Mouse (Mus musculus) heart, adult 2 months (tissue): ENCODE measurements around the gene Myl3. TPM values are rescaled to one million over a fixed set of nuclear protein-coding genes. Genes with fewer than 3 reads are reported as not detected.
A peak's percentile ranks its signal among the peaks of the same experiment; 100 is the strongest.

Source experiments
- DNase-seq, 2 experiments: peaks; one replicate each; pipeline ENCODE4 v3.0.0; 2021
- H3K27ac ChIP-seq: fragments of 200-600 bp; 2 replicates; pipeline ENCODE4 v1.8.1; 2022
- H3K27me3 ChIP-seq: fragments of 200-500 bp; 2 replicates; pipeline ENCODE4 v1.6.1; 2012; ENCODE audit warnings: mild to moderate bottlenecking, low read length, inconsistent platforms, mixed read lengths; ENCODE audit not compliant: control insufficient read depth, insufficient read depth
- H3K36me3 ChIP-seq: fragments of 200-500 bp; 2 replicates; pipeline ENCODE4 v1.6.1; 2012; ENCODE audit warnings: low read length, inconsistent platforms; ENCODE audit not compliant: control insufficient read depth, insufficient read depth
- H3K4me1 ChIP-seq: fragments of 200-500 bp; 2 replicates; pipeline ENCODE4 v1.6.1; 2011; ENCODE audit warnings: low read length; ENCODE audit not compliant: control insufficient read depth, insufficient read depth
- H3K4me3 ChIP-seq: fragments of 200-600 bp; 2 replicates; pipeline ENCODE4 v1.8.1; 2022
- H3K79me2 ChIP-seq: fragments of 200-500 bp; replicated peaks from 2 replicates; pipeline ENCODE4 v1.6.1; 2012; ENCODE audit warnings: mild to moderate bottlenecking, inconsistent platforms, low read length, moderate library complexity, mixed read lengths; ENCODE audit not compliant: control insufficient read depth, insufficient read depth
- H3K9ac ChIP-seq: fragments of 200-500 bp; 2 replicates; pipeline ENCODE4 v1.6.1; 2012; ENCODE audit warnings: low read depth, mild to moderate bottlenecking, control low read depth, inconsistent platforms, low read length, mixed read lengths
- CTCF ChIP-seq: fragments of 200-600 bp; IDR thresholded peaks from 2 replicates; pipeline ENCODE4 v1.8.1; 2022; ENCODE audit warnings: antibody characterized with exemption, mild to moderate bottlenecking, moderate library complexity
- EP300 ChIP-seq: fragments of 200-500 bp; IDR thresholded peaks from 2 replicates; pipeline ENCODE4 v1.6.1; 2011; ENCODE audit warnings: low read depth, low read length, control low read depth; ENCODE audit not compliant: insufficient read depth
- POLR2A ChIP-seq: fragments of 200-500 bp; IDR thresholded peaks from 2 replicates; pipeline ENCODE4 v1.6.1; 2011; ENCODE audit warnings: mild to moderate bottlenecking, low read depth, low read length, control low read depth; ENCODE audit not compliant: insufficient read depth
- WGBS: fragments of 180-500 bp; shearing (Covaris S2); methylation state at CpG from one replicate; pipeline ENCODE4 v1.1.7; 2018; 5-methylcytosine and 5-hydroxymethylcytosine counted together
- intact Hi-C: fragments of 180-260 bp; cut with DNase I; formaldehyde crosslinking; loops from one replicate; pipeline ENCODE4 v1.15.1; 2025
- polyA plus RNA-seq: library from polyadenylated mRNA; depleted of rRNA; stranded (reverse); fragments of >200 nt; gene quantifications from 2 replicates; pipeline ENCODE4 v1.2.3, GENCODE M21; 2012
- total RNA-seq, 2 experiments: library from RNA; stranded (reverse); gene quantifications; 2 replicates each; pipeline ENCODE4 v1.2.3; 2021

Gene Myl3
- total and polyA plus RNA-seq, 3 experiments: 9,227 to 11,139 (median 9,326) TPM

DNA sequence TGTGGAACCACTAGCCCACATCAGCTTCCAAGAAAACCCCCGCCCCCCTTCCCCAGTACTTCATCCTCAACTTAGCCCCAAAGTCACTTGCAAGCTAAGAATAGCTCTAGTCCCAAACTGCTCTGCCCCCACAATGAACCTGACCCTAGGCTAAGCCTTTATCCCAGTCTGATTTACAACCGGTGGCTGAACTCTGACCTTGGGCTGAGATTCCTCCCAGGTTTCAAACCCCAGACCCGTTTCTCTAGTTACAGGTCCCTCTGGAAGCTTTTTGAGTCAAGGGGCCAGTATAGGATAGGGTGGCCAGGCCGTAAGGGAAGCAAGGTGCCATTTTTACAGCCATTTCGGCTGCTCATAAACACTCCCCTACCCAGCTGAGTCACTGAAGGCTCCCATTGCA is 4.6 kb downstream of the Myl3 start:
- Histone ChIP-seq H3K36me3 (no peaks in the 10 kb centered on the region), H3K27me3 (peaks cover 3% of the 10 kb centered on the region; the same call in 1 of the 2 replicates), H3K4me3 (no peak overlapping the region), H3K27ac (no peak overlapping the region), H3K79me2 (no peaks in the 10 kb centered on the region), H3K9ac (no peak overlapping the region), H3K4me1 (peaks cover 6% of the 10 kb centered on the region)
- no peak for DNase-seq
- WGBS: 75% methylated on average over 5 of the region's 5 CpGs
- no peak for TF ChIP-seq EP300
- TF ChIP-seq POLR2A: no peak
- no peak for TF ChIP-seq CTCF
- intact Hi-C loops: no loop called here

DNA sequence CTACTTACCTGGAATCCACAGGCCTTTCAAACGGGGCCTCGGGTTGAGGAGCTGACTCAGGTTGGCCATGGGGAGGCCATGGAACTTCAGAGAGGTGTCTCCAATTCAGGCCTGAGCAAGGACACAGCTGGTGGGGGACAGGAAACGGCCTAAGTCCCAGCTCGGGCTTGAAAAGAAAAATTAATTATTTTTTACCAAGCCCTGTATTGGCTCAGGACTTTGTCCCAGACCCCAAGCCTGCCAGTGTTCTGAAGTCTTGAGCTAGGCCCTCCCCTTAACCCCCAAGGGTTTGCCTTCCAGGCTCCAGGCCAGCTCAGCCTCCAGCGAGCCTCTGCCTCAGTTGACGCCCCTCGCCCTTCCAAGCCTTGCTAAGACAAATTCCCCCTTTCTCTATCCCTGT is 5.3 kb downstream of the Myl3 start, which contains the start of gene Pth1r:
Pth1r (minus strand) TSS at position 185 of the 400 bp plus-strand sequence.
- TF ChIP-seq CTCF: no peak
- no peak for TF ChIP-seq POLR2A
- no peak for TF ChIP-seq EP300
- H3K4me1 ChIP-seq: peaks cover 6% of the 10 kb centered on the region

DNA sequence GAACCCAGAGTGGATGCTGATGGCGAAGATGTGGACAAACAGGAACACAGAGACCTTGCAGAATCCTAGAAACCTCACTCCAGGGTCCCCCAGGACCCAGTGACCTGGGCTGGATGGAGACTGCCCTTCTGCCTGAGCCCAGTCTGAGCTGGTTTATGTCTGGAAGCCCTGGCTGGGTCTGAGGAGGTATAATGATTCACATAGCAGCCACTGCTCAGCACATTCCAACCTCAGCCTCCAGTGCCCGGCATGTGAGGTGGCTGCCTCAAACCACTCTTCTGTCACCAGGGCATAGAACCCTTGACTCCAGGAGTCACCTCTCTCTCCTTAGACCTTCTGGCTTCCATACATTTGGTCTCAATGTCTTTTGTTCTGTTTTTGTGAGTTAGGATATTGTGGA is 6.8 kb downstream of the Myl3 start:
- Histone ChIP-seq H3K79me2 (no peaks in the 10 kb centered on the region), H3K27ac (no peak overlapping the region), H3K4me1 (peaks cover 8% of the 10 kb centered on the region), H3K9ac (no peak overlapping the region), H3K36me3 (no peaks in the 10 kb centered on the region), H3K27me3 (peaks cover 2% of the 10 kb centered on the region; the same call in 1 of the 2 replicates), H3K4me3 (no peak overlapping the region)
- TF ChIP-seq CTCF (no peak), EP300 (no peak), POLR2A (no peak)
- intact Hi-C loops: no loop called here
- WGBS: 80% methylated on average over 2 of the region's 2 CpGs
- DNase-seq: no peak

More for the DNA sequence above, 5.3 kb downstream of the Myl3 start, which contains the start of gene Pth1r:
- Histone ChIP-seq H3K36me3 (no peaks in the 10 kb centered on the region), H3K27ac (no peak within 1 kb of the TSS), H3K9ac (no peak within 1 kb of the TSS), H3K79me2 (no peaks in the 10 kb centered on the region), H3K4me3 (no peak within 1 kb of the TSS), H3K27me3 (peaks cover 3% of the 10 kb centered on the region; the same call in 1 of the 2 replicates)
- no peak for DNase-seq
- intact Hi-C loops: no loop called here
- WGBS: 70% methylated on average over 7 of the region's 7 CpGs

DNA sequence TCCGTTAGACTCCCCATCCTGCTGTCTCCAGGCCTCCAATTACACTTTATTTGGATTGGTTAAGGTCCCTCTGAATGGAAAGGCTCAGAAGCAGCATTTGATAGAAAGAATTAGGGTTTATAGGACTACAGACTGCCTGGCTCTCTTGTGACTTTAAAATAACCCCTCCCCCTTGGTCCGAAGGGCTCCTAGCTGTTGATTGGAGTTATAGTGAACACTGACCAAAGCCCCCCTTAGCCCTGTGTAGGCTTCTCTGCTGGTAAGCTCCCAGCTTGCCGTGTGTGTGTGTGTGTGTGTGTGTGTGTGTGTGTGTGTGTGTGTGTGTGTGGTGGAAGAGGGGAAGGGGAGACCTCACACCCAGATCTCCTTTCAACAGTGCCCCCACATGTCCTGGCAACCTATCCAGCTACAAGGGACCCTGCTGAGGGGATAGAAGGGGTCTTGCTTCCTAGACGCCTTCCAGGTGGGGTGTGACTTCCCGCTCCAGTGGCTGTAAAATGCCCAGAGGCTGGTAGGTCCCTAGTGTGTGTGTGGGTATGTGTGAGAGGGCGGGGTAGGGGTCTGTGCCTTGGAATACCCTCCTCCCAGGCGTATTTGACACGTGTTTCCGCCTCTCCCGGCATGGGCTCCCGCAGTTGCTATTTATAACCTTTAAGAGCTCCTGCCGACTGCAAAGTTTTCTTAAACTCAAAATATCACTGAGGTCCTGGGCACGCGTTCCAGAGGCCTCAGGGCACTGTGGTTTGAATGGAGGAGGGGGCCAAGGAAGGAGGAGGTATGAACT is 8.9 kb downstream of the Myl3 start:
- peak overlapping the region; percentile 17 for H3K27ac ChIP-seq

DNA sequence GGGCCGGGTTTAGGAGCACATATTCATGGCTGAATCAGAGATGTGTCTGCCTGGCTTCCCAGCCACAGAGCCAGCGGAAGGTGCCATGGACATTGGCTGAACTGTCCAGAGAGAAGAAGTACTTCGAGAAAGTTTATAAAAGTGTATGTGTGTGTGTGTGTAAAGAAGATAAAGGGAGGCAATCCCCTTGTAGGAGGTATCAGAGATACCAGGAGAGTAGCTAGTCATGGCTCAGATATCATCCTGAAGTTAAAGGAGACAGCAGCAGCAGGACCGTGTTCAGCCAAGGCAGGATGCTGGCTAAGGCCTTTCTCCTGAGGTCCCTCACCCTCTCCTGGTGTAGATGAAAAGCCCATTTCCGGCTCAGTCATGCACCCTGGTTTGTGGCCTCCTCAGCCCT is 9.8 kb downstream of the Myl3 start:
- Histone ChIP-seq H3K4me3 (no peak overlapping the region), H3K79me2 (no peaks in the 10 kb centered on the region), H3K27me3 (no peaks in the 10 kb centered on the region), H3K4me1 (peaks cover 8% of the 10 kb centered on the region), H3K36me3 (no peaks in the 10 kb centered on the region), H3K27ac (peak overlapping the region; percentile 17), H3K9ac (no peak overlapping the region)
- 58% methylated on average over 5 of the region's 5 CpGs for WGBS
- no peak for DNase-seq
- TF ChIP-seq EP300 (no peak), POLR2A (no peak), CTCF (no peak)
- intact Hi-C loops: no loop called here

More for the DNA sequence above, 8.9 kb downstream of the Myl3 start:
- no peak for DNase-seq
- Histone ChIP-seq H3K36me3 (no peaks in the 10 kb centered on the region), H3K4me1 (peaks cover 8% of the 10 kb centered on the region), H3K27me3 (no peaks in the 10 kb centered on the region), H3K79me2 (no peaks in the 10 kb centered on the region), H3K4me3 (no peak overlapping the region), H3K9ac (peak overlapping the region; percentile 37)
- 19% methylated on average over 14 of the region's 14 CpGs for WGBS
- intact Hi-C loops: no loop called here
- TF ChIP-seq EP300 (no peak), CTCF (no peak)

DNA sequence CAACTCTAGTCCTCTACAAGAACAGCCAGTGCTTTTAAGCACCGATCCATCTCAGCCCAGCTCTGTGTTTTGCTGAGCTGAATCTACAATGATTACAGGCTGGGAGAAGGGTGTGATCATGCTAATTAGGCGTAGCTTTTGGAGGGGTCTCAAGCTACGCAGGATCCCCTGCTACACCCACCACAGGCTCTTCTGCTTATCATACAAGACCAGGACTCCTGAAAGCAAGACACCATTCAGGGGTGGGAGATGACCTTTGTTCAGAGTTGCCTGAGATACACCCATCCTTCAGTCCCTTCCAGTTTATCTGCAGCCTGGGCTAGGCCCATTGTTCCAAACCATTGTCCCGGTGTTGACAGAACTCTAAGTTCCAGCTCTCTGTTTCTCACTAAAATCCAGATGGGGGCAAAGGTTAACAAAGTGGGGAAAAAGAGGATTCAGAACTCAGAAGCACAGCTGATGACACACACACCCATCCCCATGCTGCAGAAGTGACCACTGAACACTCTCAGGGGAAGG is 11.3 kb downstream of the Myl3 start:
- Histone ChIP-seq H3K4me3 (no peak overlapping the region), H3K9ac (no peak overlapping the region), H3K79me2 (no peaks in the 10 kb centered on the region), H3K27ac (peak overlapping the region; percentile 15; the same call in 1 of the 2 replicates), H3K36me3 (no peaks in the 10 kb centered on the region), H3K4me1 (peaks cover 9% of the 10 kb centered on the region), H3K27me3 (no peaks in the 10 kb centered on the region)
- 68% methylated on average over 4 of the region's 4 CpGs for WGBS
- intact Hi-C loops: no loop called here
- no peak for DNase-seq
- no peak for TF ChIP-seq EP300
- TF ChIP-seq CTCF: no peak
- no peak for TF ChIP-seq POLR2A
